Mouse (Mus musculus) heart, postnatal 0 days (tissue): ENCODE results near the gene Lrp5. TPM values are rescaled to one million over a fixed set of nuclear protein-coding genes. Genes with fewer than 3 reads are reported as not detected.

ENCODE experiments used
- ATAC-seq: fragments of 200-750 bp; cut with Nextera tagmentation; 2 replicates; pipeline ENCODE4 v1.8.0; 2017; ENCODE audit warnings: low read depth, moderate number of reproducible peaks, moderate library complexity; ENCODE audit not compliant: insufficient read depth
- DNase-seq: peaks from one replicate; pipeline ENCODE4 v3.0.0-alpha.2; 2016; ENCODE audit warnings: low spot score
- H3K27ac ChIP-seq: fragments of 300-500 bp; sonication (generic); 2 replicates; pipeline ENCODE4 v1.5.1; 2014; ENCODE audit warnings: low read depth, mild to moderate bottlenecking
- H3K27me3 ChIP-seq: fragments of 300-500 bp; sonication (generic); 2 replicates; pipeline ENCODE4 v1.6.1; 2014; ENCODE audit warnings: low read length, mixed read lengths; ENCODE audit not compliant: control insufficient read depth, insufficient read depth
- H3K36me3 ChIP-seq: fragments of 300-500 bp; sonication (generic); replicated peaks from 2 replicates; pipeline ENCODE4 v1.6.1; 2014; ENCODE audit warnings: low read length, mixed read lengths; ENCODE audit not compliant: control insufficient read depth, insufficient read depth
- H3K4me1 ChIP-seq: fragments of 300-500 bp; sonication (generic); 2 replicates; pipeline ENCODE4 v1.6.1; 2014; ENCODE audit warnings: antibody characterized with exemption; ENCODE audit not compliant: control insufficient read depth, insufficient read depth
- H3K4me2 ChIP-seq: fragments of 300-500 bp; sonication (generic); 2 replicates; pipeline ENCODE4 v1.6.1; 2014; ENCODE audit warnings: low read depth, mild to moderate bottlenecking, low read length, moderate library complexity
- H3K4me3 ChIP-seq: fragments of 300-500 bp; sonication (generic); 2 replicates; pipeline ENCODE4 v1.5.1; 2014; ENCODE audit warnings: low read depth, low read length
- H3K9ac ChIP-seq: fragments of 300-500 bp; sonication (generic); replicated peaks from 2 replicates; pipeline ENCODE4 v1.6.1; 2014; ENCODE audit warnings: low read depth, low read length, mixed read lengths
- H3K9me3 ChIP-seq: fragments of 300-500 bp; sonication (generic); replicated peaks from 2 replicates; pipeline ENCODE4 v1.6.1; 2016; ENCODE audit warnings: low read length; ENCODE audit not compliant: control insufficient read depth
- CTCF ChIP-seq: IDR thresholded peaks from 2 replicates; pipeline ENCODE4 v1.5.1; 2016; ENCODE audit warnings: antibody characterized with exemption, control low read depth, low read depth
- EP300 ChIP-seq: IDR thresholded peaks from 2 replicates; pipeline ENCODE4 v1.6.1; 2016; ENCODE audit warnings: antibody characterized with exemption, low read depth
- WGBS: fragments of 180-500 bp; shearing (Covaris S2); extraction: QIAGEN DNeasy Blood & Tissue Kit; methylation state at CpG from one replicate; pipeline ENCODE4 v1.1.7; 2014; 5-methylcytosine and 5-hydroxymethylcytosine counted together
- polyA plus RNA-seq: library from polyadenylated mRNA; unstranded; fragments of >200 nt; fragmentation: Nextera tagmentation; extraction: Ambion mirVana; gene quantifications from 2 replicates; pipeline ENCODE4 v1.2.1, GENCODE M21; 2015
- total RNA-seq: library from RNA; depleted of rRNA; stranded (reverse); fragments of >200 nt; gene quantifications from 2 replicates; pipeline ENCODE4 v1.2.3, GENCODE M21; 2014; ENCODE audit warnings: low replicate concordance; rRNA removed

Gene Lrp5
- total and polyA plus RNA-seq, 2 experiments from 2014 or later, result 1.9 to 28.0 TPM

DNA sequence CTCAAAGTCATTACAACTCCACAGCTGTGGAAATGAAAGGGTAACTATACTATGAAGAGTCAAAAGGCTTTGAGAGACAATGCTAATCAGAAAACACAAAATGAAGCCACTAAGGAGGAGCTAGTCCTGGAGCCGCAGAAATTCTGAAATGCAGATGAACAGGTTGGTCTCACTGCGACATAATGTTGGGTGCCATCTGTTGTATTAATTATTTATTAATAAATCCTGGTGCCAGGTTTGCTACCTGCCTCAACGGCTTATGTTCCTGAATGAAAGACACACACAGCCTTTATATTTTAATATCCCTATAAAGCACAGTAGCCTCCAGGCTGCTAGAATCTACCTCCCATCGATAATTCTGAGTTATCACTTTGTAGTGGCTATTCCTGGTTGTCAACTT is 143.8 kb downstream of the Lrp5 start:
- H3K27ac ChIP-seq, result no peak overlapping the region
- H3K36me3 ChIP-seq, result peaks cover 15% of the 10 kb centered on the region
- H3K9ac ChIP-seq, result no peak overlapping the region
- H3K4me1 ChIP-seq, result peaks cover 14% of the 10 kb centered on the region
- DNase-seq (no peak), ATAC-seq (no peak)
- no peaks in the 10 kb centered on the region for H3K9me3 ChIP-seq
- no peak overlapping the region for H3K4me3 ChIP-seq
- WGBS, result 87% methylated on average over 4 of the region's 4 CpGs
- no peaks in the 10 kb centered on the region for H3K27me3 ChIP-seq
- H3K4me2 ChIP-seq, result no peak overlapping the region
- TF ChIP-seq EP300 (no peak), CTCF (no peak)

DNA sequence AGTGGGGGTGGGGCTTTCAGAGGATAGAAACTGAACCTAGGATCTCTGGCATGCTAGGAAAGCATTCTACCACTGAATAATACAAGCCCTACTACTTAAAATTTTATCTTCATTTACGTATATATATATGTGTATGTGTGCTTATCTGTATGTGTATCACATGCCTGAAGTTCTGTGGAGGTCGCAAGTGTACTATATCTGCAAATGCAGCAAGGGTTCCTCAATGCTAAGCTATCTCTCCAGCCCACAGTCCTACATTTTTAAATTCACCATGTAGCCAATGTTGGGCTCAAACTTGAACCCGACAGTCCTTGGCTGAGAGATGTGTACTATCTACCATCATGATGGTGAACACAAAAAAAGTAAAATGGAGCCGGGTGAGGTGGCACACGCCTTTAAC is 145.4 kb downstream of the Lrp5 start:
- no peaks in the 10 kb centered on the region for H3K27me3 ChIP-seq
- H3K4me3 ChIP-seq, result no peak overlapping the region
- H3K4me1 ChIP-seq, result peaks cover 5% of the 10 kb centered on the region
- H3K36me3 ChIP-seq, result peaks cover 15% of the 10 kb centered on the region
- H3K9me3 ChIP-seq, result no peaks in the 10 kb centered on the region
- no peak for DNase-seq
- 93% methylated on average over 5 of the region's 5 CpGs for WGBS
- TF ChIP-seq EP300, result no peak
- no peak for TF ChIP-seq CTCF
- no peak overlapping the region for H3K4me2 ChIP-seq
- no peak overlapping the region for H3K9ac ChIP-seq
- ATAC-seq, result no peak
- no peak overlapping the region for H3K27ac ChIP-seq

- no peak overlapping the region for H3K4me3 ChIP-seq
- DNase-seq (no peak), ATAC-seq (no peak)
- no peak for TF ChIP-seq EP300
- no peak for TF ChIP-seq CTCF
- no peaks in the 10 kb centered on the region for H3K27me3 ChIP-seq
- H3K36me3 ChIP-seq, result peaks cover 15% of the 10 kb centered on the region
- no peak overlapping the region for H3K4me2 ChIP-seq
- no peaks in the 10 kb centered on the region for H3K9me3 ChIP-seq
- no peak overlapping the region for H3K27ac ChIP-seq
- WGBS, result 88% methylated on average over 2 of the region's 2 CpGs
- peaks cover 2% of the 10 kb centered on the region; the same call in 1 of the 2 replicates for H3K4me1 ChIP-seq
- no peak overlapping the region for H3K9ac ChIP-seq
Measured at GRCm38 (mm10) chr19:3540254-3540653, 146.1 kb downstream of the Lrp5 start.

- no peak for TF ChIP-seq EP300
- TF ChIP-seq CTCF, result no peak
- DNase-seq, result no peak
- H3K9me3 ChIP-seq, result no peaks in the 10 kb centered on the region
- H3K27ac ChIP-seq, result no peak overlapping the region
- ATAC-seq, result no peak
- H3K4me3 ChIP-seq, result no peak overlapping the region
- 88% methylated on average over 5 of the region's 5 CpGs for WGBS
- H3K4me2 ChIP-seq, result no peak overlapping the region
- peaks cover 15% of the 10 kb centered on the region for H3K36me3 ChIP-seq
- H3K4me1 ChIP-seq, result peaks cover 9% of the 10 kb centered on the region
- no peaks in the 10 kb centered on the region for H3K27me3 ChIP-seq
- H3K9ac ChIP-seq, result no peak overlapping the region
Measured at GRCm38 (mm10) chr19:3539456-3539855, 146.9 kb downstream of the Lrp5 start.

DNA sequence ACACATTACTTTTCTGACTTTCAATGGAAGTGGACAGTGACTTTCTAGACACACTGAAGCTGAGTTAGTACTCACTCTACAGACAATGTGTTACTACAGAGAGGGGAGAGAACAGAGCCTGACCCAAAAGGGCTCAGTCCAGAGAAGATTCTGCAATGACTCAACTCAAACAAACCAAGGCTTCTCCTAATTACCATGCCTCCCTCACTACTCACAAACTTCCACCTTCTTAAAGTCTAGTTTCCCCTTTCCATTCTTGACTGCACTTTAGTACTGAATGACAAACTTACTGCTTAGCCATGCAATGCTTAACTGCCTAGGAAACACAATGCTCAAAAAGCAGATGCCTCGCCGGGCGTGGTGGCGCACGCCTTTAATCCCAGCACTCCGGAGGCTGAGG is 148.7 kb downstream of the Lrp5 start:
- no peak overlapping the region for H3K27ac ChIP-seq

GRCm38 (mm10) chr19:3534945-3535344 is 151.4 kb downstream of the Lrp5 start:
- H3K36me3 ChIP-seq, result no peaks in the 10 kb centered on the region
- no peak overlapping the region for H3K4me3 ChIP-seq
- ATAC-seq (no peak), DNase-seq (no peak)
- H3K4me2 ChIP-seq, result no peak overlapping the region
- no peak overlapping the region for H3K27ac ChIP-seq
- H3K9ac ChIP-seq, result no peak overlapping the region
- 42% methylated on average over 3 of the region's 3 CpGs for WGBS
- TF ChIP-seq EP300 (no peak), CTCF (no peak)
- H3K9me3 ChIP-seq, result no peaks in the 10 kb centered on the region
- H3K4me1 ChIP-seq, result peaks cover 21% of the 10 kb centered on the region
- no peaks in the 10 kb centered on the region for H3K27me3 ChIP-seq

More for the DNA sequence above, 148.7 kb downstream of the Lrp5 start:
- Histone ChIP-seq H3K9me3 (no peaks in the 10 kb centered on the region), H3K4me1 (peaks cover 19% of the 10 kb centered on the region), H3K9ac (no peak overlapping the region), H3K4me2 (no peak overlapping the region), H3K4me3 (no peak overlapping the region), H3K27me3 (no peaks in the 10 kb centered on the region), H3K36me3 (peaks cover 8% of the 10 kb centered on the region)
- no peak for DNase-seq
- no peak for TF ChIP-seq EP300
- 97% methylated on average over 6 of the region's 6 CpGs for WGBS
- ATAC-seq, result no peak

Other genes starting within 250 kb of the Lrp5 start
- gene Ppp6r3, start 110.8 kb downstream of the Lrp5 start, total RNA-seq, result 58.8 and 90.6 TPM in 2 replicates
- gene Ppp6r3, start 110.8 kb downstream of the Lrp5 start, polyA plus RNA-seq, result 31.1 and 32.4 TPM in 2 replicates
- gene 1810055G02Rik, start 21.7 kb upstream of the Lrp5 start, total RNA-seq, result 17.3 and 19.6 TPM in 2 replicates
- 10.8 and 12.2 TPM in 2 replicates for gene 1810055G02Rik, start 21.7 kb upstream of the Lrp5 start, polyA plus RNA-seq
- gene Kmt5b, start 80.9 kb upstream of the Lrp5 start, total RNA-seq, result 25.6 and 27.9 TPM in 2 replicates
- gene Kmt5b, start 80.9 kb upstream of the Lrp5 start, polyA plus RNA-seq, result 15.5 and 16.2 TPM in 2 replicates
- 36.3 and 37.6 TPM in 2 replicates for gene Chka, start 165.2 kb upstream of the Lrp5 start, total RNA-seq
- 13.3 and 13.6 TPM in 2 replicates for gene Chka, start 165.2 kb upstream of the Lrp5 start, polyA plus RNA-seq
- gene Tcirg1, start 220.6 kb upstream of the Lrp5 start, total RNA-seq, result 32.1 and 44.9 TPM in 2 replicates
- gene Tcirg1, start 220.6 kb upstream of the Lrp5 start, polyA plus RNA-seq, result 12.8 and 14.1 TPM in 2 replicates
- gene Ndufs8, start 226.2 kb upstream of the Lrp5 start, total RNA-seq, result 506 and 520 TPM in 2 replicates
- gene Ndufs8, start 226.2 kb upstream of the Lrp5 start, polyA plus RNA-seq, result 681 and 696 TPM in 2 replicates
- 1.9 and 2.1 TPM in 2 replicates for gene Aldh3b1, start 243.2 kb upstream of the Lrp5 start, total RNA-seq
- 3.1 and 3.2 TPM in 2 replicates for gene Aldh3b1, start 243.2 kb upstream of the Lrp5 start, polyA plus RNA-seq
- gene Unc93b1, start 248.6 kb upstream of the Lrp5 start, total RNA-seq, result 11.9 and 29.6 TPM in 2 replicates
- gene Unc93b1, start 248.6 kb upstream of the Lrp5 start, polyA plus RNA-seq, result 15.5 and 18.1 TPM in 2 replicates